Mouse (Mus musculus): ENCODE results near the gene Scnn1g.
A peak's percentile ranks its signal among the peaks of the same experiment; 100 is the strongest.

Scnn1g gene

GRCm38 (mm10) chr7:121734171-121734831 lies at the start of gene Scnn1g:
Gene Scnn1g (plus strand): TSS chr7:121734479.
- DNase-seq = peak; percentile 55 to 73

- no peak for DNase-seq
Observed at GRCm38 (mm10) chr7:121685140-121685984, 48.9 kb upstream of the Scnn1g start.

GRCm38 (mm10) chr7:121689338-121689737 lies 44.9 kb upstream of the Scnn1g start:
- DNase-seq = no peak

- no peak for DNase-seq
Observed at GRCm38 (mm10) chr7:121691803-121692202, 42.5 kb upstream of the Scnn1g start.

GRCm38 (mm10) chr7:121697170-121697569 lies 37.1 kb upstream of the Scnn1g start:
- DNase-seq = no peak

GRCm38 (mm10) chr7:121697574-121697973 lies 36.7 kb upstream of the Scnn1g start:
- DNase-seq = no peak

- DNase-seq = no peak
Observed at GRCm38 (mm10) chr7:121699218-121699617, 35.1 kb upstream of the Scnn1g start.

GRCm38 (mm10) chr7:121700480-121700879 lies 33.8 kb upstream of the Scnn1g start:
- DNase-seq = no peak

- no peak for DNase-seq
Observed at GRCm38 (mm10) chr7:121701983-121702382, 32.3 kb upstream of the Scnn1g start.

- DNase-seq = no peak
Observed at GRCm38 (mm10) chr7:121705051-121705450, 29.2 kb upstream of the Scnn1g start.

GRCm38 (mm10) chr7:121706411-121707072 lies 27.7 kb upstream of the Scnn1g start:
- peak in 1 of 2 experiments; percentile 20 for DNase-seq

GRCm38 (mm10) chr7:121707073-121707667 lies 27.1 kb upstream of the Scnn1g start, which contains the start of gene Usp31:
Gene Usp31 (minus strand): TSS chr7:121707253.
- DNase-seq = peak; percentile 88 to 93

GRCm38 (mm10) chr7:121711171-121711570 lies 23.1 kb upstream of the Scnn1g start:
- DNase-seq = no peak

GRCm38 (mm10) chr7:121717031-121717430 lies 17.2 kb upstream of the Scnn1g start:
- DNase-seq = no peak

GRCm38 (mm10) chr7:121730225-121730624 lies 4.1 kb upstream of the Scnn1g start:
- DNase-seq = peak in 1 of 2 experiments; percentile 10

- DNase-seq = no peak
Observed at GRCm38 (mm10) chr7:121737511-121738415, 3.5 kb downstream of the Scnn1g start.

- DNase-seq = no peak
Observed at GRCm38 (mm10) chr7:121750244-121750643, 16.0 kb downstream of the Scnn1g start.

GRCm38 (mm10) chr7:121754748-121755147 lies 20.5 kb downstream of the Scnn1g start:
- no peak for DNase-seq

GRCm38 (mm10) chr7:121763328-121763727 lies 29.0 kb downstream of the Scnn1g start:
- no peak for DNase-seq

- no peak for DNase-seq
Observed at GRCm38 (mm10) chr7:121767900-121768299, 33.6 kb downstream of the Scnn1g start.

- no peak for DNase-seq
Observed at GRCm38 (mm10) chr7:121768983-121769382, 34.7 kb downstream of the Scnn1g start.

- no peak for DNase-seq
Observed at GRCm38 (mm10) chr7:121778553-121778952, 44.3 kb downstream of the Scnn1g start.
